Mouse (Mus musculus): Measurements from ENCODE around the gene Nptx2.

DNA sequence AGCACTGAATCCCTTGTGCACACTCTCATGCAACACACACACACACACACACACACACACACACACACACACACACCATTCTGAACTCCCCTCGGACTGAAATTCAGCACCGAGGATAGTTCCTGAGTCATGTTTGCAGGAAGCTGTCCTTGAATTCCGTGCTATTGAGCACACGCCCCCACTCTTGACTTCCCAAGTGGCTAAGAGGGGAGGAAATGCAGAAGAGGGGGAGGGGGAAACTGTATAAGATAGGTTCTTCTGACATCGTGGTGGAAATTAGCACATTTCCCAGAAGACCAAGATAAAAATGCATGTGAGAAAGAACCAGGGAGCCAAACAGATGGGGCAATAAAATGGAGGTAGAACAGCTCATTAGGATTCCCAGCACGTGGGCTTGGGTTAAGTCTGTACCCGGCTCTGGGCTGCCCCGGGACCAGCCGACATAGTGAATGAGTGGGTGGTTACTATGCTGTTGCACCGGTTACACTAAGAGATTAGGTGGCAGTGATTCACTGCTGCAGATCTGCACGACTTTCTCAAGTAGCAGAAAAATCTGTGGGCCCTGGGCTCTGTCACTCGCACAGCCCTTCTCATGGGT is 2.9 kb upstream of the Nptx2 start:
- TF ChIP-seq POLR2AphosphoS2 (IDR thresholded peaks at IDR 0.05; ENCODE audit: low read length): no peak
- no peak for TF ChIP-seq GATA1 (IDR thresholded peaks at IDR 0.05; ENCODE audit: low read depth, low read length)
- no peak for TF ChIP-seq CTCF (IDR thresholded peaks at IDR 0.05 in 2 of 3, conservative IDR thresholded peaks at IDR 0.05 in 1 of 3; ENCODE audit: control insufficient read depth in 1 of 3, insufficient read depth in 1 of 3, low read depth in 2 of 3, low read length in 3 of 3, poor library complexity in 1 of 3, severe bottlenecking in 1 of 3)
- TF ChIP-seq NRF1 (IDR thresholded peaks at IDR 0.05; ENCODE audit: insufficient read depth, low read depth, low read length, poor library complexity, severe bottlenecking): no peak
- TF ChIP-seq USF2 (IDR thresholded peaks at IDR 0.05; ENCODE audit: borderline replicate concordance in 1 of 2, insufficient read depth in 1 of 2, low read depth in 1 of 2, low read length in 2 of 2): no peak
- no peak for TF ChIP-seq USF1 (IDR thresholded peaks at IDR 0.05; ENCODE audit: low read depth, low read length)
- TF ChIP-seq EP300 (IDR thresholded peaks at IDR 0.05; ENCODE audit: low read depth in 1 of 2, low read length in 2 of 2): no peak
- TF ChIP-seq KAT2A (conservative IDR thresholded peaks at IDR 0.05; ENCODE audit: low read depth, low read length): no peak
- no peak for TF ChIP-seq ZNF384 (IDR thresholded peaks at IDR 0.05; ENCODE audit: low read depth, low read length)
- no peak for TF ChIP-seq TBP (IDR thresholded peaks at IDR 0.05; ENCODE audit: low read depth, low read length)
- no peak for TF ChIP-seq POLR2A (IDR thresholded peaks at IDR 0.05; ENCODE audit: control insufficient read depth in 1 of 2, insufficient read depth in 1 of 2, low read depth in 1 of 2, low read length in 2 of 2, poor library complexity in 1 of 2)
- TF ChIP-seq TAL1 (IDR thresholded peaks at IDR 0.05; ENCODE audit: low read length): no peak

All from MEL (cell line).